Mouse (Mus musculus) liver, postnatal 0 days (tissue): ENCODE results near the gene Aqp2. TPM values are rescaled to one million over a fixed set of nuclear protein-coding genes. Genes with fewer than 3 reads are reported as not detected.

Source experiments
- ATAC-seq: fragments of 200-750 bp; cut with Nextera tagmentation; 2 replicates; pipeline ENCODE4 v1.8.0; 2017; ENCODE audit warnings: mild to moderate bottlenecking, moderate library complexity
- DNase-seq: peaks from one replicate; pipeline ENCODE4 v3.0.0-alpha.2; 2016
- H3K27ac ChIP-seq: fragments of 300-500 bp; sonication (generic); 2 replicates; pipeline ENCODE4 v1.5.1; 2014; ENCODE audit warnings: antibody characterized with exemption, moderate library complexity, mild to moderate bottlenecking, low read depth
- H3K27me3 ChIP-seq: fragments of 300-500 bp; sonication (generic); 2 replicates; pipeline ENCODE4 v1.6.1; 2014; ENCODE audit warnings: low read length, control low read depth, mixed read lengths; ENCODE audit not compliant: insufficient read depth
- H3K36me3 ChIP-seq: fragments of 300-500 bp; sonication (generic); replicated peaks from 2 replicates; pipeline ENCODE4 v1.6.1; 2014; ENCODE audit warnings: mild to moderate bottlenecking, control low read depth, low read length, moderate library complexity, mixed read lengths; ENCODE audit not compliant: insufficient read depth
- H3K4me1 ChIP-seq: fragments of 300-500 bp; sonication (generic); 2 replicates; pipeline ENCODE4 v1.6.1; 2014; ENCODE audit warnings: antibody characterized with exemption, mild to moderate bottlenecking, control low read depth; ENCODE audit not compliant: insufficient read depth
- H3K4me2 ChIP-seq: fragments of 300-500 bp; sonication (generic); 2 replicates; pipeline ENCODE4 v1.6.1; 2014; ENCODE audit warnings: low read depth, mild to moderate bottlenecking, low read length, moderate library complexity, mixed read lengths
- H3K4me3 ChIP-seq: fragments of 300-500 bp; sonication (generic); 2 replicates; pipeline ENCODE4 v1.5.1; 2014; ENCODE audit warnings: low read depth, low read length
- H3K9ac ChIP-seq: fragments of 300-500 bp; sonication (generic); replicated peaks from 2 replicates; pipeline ENCODE4 v1.6.1; 2014; ENCODE audit warnings: mild to moderate bottlenecking, moderate library complexity
- H3K9me3 ChIP-seq: fragments of 300-500 bp; sonication (generic); 2 replicates; pipeline ENCODE4 v1.6.1; 2016; ENCODE audit warnings: mild to moderate bottlenecking, control low read depth, low read length, mixed read lengths
- CTCF ChIP-seq: sonication (generic); IDR thresholded peaks from 2 replicates; pipeline ENCODE4 v1.5.1; 2016; ENCODE audit warnings: antibody characterized with exemption, low read depth
- EP300 ChIP-seq: IDR thresholded peaks from 2 replicates; pipeline ENCODE4 v1.6.1; 2016; ENCODE audit warnings: antibody characterized with exemption, low read depth, mild to moderate bottlenecking
- WGBS: fragments of 180-500 bp; shearing (Covaris S2); extraction: QIAGEN DNeasy Blood & Tissue Kit; methylation state at CpG from one replicate; pipeline ENCODE4 v1.1.7; 2014; ENCODE audit not compliant: insufficient replicate concordance; 5-methylcytosine and 5-hydroxymethylcytosine counted together
- polyA plus RNA-seq: library from polyadenylated mRNA; unstranded; fragments of >200 nt; fragmentation: Nextera tagmentation; extraction: Ambion mirVana; gene quantifications from 2 replicates; pipeline ENCODE4 v1.2.1, GENCODE M21; 2015

Aqp2 gene
- polyA plus RNA-seq, 1 experiment from 2014 or later = not detected

DNA sequence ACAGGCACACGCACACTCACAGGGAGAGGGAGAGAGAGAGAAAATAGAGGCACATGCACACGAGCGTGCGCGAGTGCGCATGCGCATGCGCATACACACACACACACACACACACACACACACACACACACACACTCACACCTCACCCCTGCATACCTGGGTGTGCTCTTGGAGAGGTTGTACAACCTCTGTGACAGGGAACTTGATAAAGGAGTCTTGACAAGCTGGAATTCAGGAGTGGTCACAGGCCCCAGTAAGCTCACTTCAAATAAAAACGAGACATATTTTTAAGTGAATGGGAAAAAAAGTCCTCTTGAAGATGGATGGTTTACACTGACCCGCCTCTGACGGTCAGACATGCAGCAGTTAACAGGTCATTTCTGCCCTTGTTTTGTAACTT lies 43.2 kb downstream of the Aqp2 start:
- WGBS = 97% methylated on average over 11 of the region's 11 CpGs
- Histone ChIP-seq H3K27ac (no peak overlapping the region), H3K27me3 (no peaks in the 10 kb centered on the region), H3K36me3 (peaks cover 63% of the 10 kb centered on the region), H3K4me1 (no peaks in the 10 kb centered on the region), H3K4me3 (no peak overlapping the region), H3K9ac (no peak overlapping the region), H3K4me2 (no peak overlapping the region), H3K9me3 (no peaks in the 10 kb centered on the region)
- TF ChIP-seq EP300 = no peak
- TF ChIP-seq CTCF = no peak
- DNase-seq (no peak), ATAC-seq (no peak)

DNA sequence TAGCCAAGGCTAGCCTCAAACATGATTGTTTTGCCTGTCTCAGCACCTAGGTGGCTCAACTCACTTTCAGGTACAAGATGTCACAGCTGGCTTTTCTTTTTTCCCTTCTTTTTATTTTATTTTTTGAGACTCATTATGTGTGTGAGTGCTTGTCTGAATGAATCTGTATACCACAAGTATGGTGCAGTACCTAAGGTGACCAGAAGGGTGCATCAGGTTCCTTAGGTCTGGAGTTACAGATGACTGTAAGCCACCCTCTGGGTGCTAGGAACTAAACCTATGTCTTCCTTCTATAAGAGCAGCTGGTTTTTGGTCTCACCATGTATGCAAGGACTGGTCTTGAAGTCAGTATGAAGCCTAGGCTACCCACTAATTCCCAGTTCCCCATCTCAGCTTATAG lies 52.8 kb downstream of the Aqp2 start:
- no peak for DNase-seq
- no peaks in the 10 kb centered on the region for H3K9me3 ChIP-seq
- H3K27me3 ChIP-seq = no peaks in the 10 kb centered on the region
- peaks cover 92% of the 10 kb centered on the region for H3K36me3 ChIP-seq
- no peak for ATAC-seq
- TF ChIP-seq EP300 = no peak
- TF ChIP-seq CTCF = peak; percentile 63
- no peak overlapping the region for H3K4me2 ChIP-seq
- H3K4me3 ChIP-seq = no peak overlapping the region
- H3K27ac ChIP-seq = no peak overlapping the region
- no peaks in the 10 kb centered on the region for H3K4me1 ChIP-seq
- H3K9ac ChIP-seq = no peak overlapping the region

Other genes with a start within 250 kb of the Aqp2 start
- gene Fmnl3, start 208.6 kb upstream of the Aqp2 start, polyA plus RNA-seq = 2.2 and 2.4 TPM in 2 replicates
- gene Tmbim6, start 186.2 kb upstream of the Aqp2 start, polyA plus RNA-seq = 566 and 586 TPM in 2 replicates
- 0.49 and 0.53 TPM in 2 replicates for gene Nckap5l, start 121.3 kb upstream of the Aqp2 start, polyA plus RNA-seq
- 4.7 and 4.9 TPM in 2 replicates for gene Bcdin3d, start 104.3 kb upstream of the Aqp2 start, polyA plus RNA-seq
- gene Faim2, start 50.9 kb upstream of the Aqp2 start, polyA plus RNA-seq = not detected in 2 replicates
- gene Aqp5, start 11.7 kb downstream of the Aqp2 start, polyA plus RNA-seq = 0.14 TPM in 1 of 2 replicates, not detected in the other
- not detected in 2 replicates for gene Aqp6, start 22.3 kb downstream of the Aqp2 start, polyA plus RNA-seq
- gene Racgap1, start 72.6 kb downstream of the Aqp2 start, polyA plus RNA-seq = 28.6 and 31.9 TPM in 2 replicates
- 0.38 and 0.54 TPM in 2 replicates for gene Asic1, start 91.3 kb downstream of the Aqp2 start, polyA plus RNA-seq
- gene Smarcd1, start 123.1 kb downstream of the Aqp2 start, polyA plus RNA-seq = 4.7 and 5.3 TPM in 2 replicates
- gene Gm17349, start 126.4 kb downstream of the Aqp2 start, polyA plus RNA-seq = 1.3 and 2.9 TPM in 2 replicates
- 147 and 150 TPM in 2 replicates for gene Gpd1, start 138.5 kb downstream of the Aqp2 start, polyA plus RNA-seq
- gene Cox14, start 146.6 kb downstream of the Aqp2 start, polyA plus RNA-seq = 111 and 117 TPM in 2 replicates
- gene Cers5, start 193.8 kb downstream of the Aqp2 start, polyA plus RNA-seq = 6.7 and 7.0 TPM in 2 replicates